Mouse (Mus musculus): Measurements from ENCODE around the gene Parp11. TPM values are rescaled to one million over a fixed set of nuclear protein-coding genes. Genes with fewer than 3 reads are reported as not detected.

Parp11 gene
- polyA plus RNA-seq, 1 experiment: 13.2 TPM

DNA sequence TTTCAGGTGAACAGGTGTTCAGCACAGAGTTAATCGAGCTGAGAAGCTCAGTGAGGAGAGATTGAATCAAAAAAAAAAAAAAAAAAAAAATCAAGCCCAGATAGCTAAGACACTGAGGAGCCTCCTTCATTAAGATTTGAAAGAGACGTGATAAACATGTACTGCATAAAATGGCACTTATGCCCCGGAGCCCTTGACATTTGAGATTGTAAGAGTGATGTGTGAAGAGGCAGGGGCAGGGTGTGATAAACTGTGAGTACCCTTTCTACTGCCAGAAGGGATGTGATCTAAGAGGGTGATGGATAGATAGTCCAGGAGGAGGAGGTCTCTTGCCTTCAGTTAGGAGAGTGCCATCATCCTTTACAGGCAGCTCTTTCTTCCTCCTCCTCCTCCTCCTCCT is 83.6 kb downstream of the Parp11 start:
- H3K4me3 ChIP-seq (ENCODE audit: extremely low read depth, insufficient read depth, insufficient read length): no peak overlapping the region
- H3K4me1 ChIP-seq (ENCODE audit: control insufficient read depth, insufficient read depth, insufficient read length): no peaks in the 10 kb centered on the region
- H3K27me3 ChIP-seq (ENCODE audit: control insufficient read depth, insufficient read depth, low read length): no peaks in the 10 kb centered on the region
- H3K36me3 ChIP-seq (ENCODE audit: control insufficient read depth, insufficient read depth, low read length): no peaks in the 10 kb centered on the region
- H3K27ac ChIP-seq (ENCODE audit: insufficient read depth, low read length): no peak overlapping the region
- WGBS: 46% methylated on average over 3 of the region's 3 CpGs
- no peak for DNase-seq (ENCODE audit: low read depth in 1 of 2, low spot score in 2 of 2)
- no peak for TF ChIP-seq POLR2A (IDR thresholded peaks at IDR 0.05; ENCODE audit: low read depth, low read length)
- TF ChIP-seq CTCF (IDR thresholded peaks at IDR 0.05; ENCODE audit: extremely low read depth, insufficient read depth, insufficient read length, insufficient replicate concordance): no peak

DNA sequence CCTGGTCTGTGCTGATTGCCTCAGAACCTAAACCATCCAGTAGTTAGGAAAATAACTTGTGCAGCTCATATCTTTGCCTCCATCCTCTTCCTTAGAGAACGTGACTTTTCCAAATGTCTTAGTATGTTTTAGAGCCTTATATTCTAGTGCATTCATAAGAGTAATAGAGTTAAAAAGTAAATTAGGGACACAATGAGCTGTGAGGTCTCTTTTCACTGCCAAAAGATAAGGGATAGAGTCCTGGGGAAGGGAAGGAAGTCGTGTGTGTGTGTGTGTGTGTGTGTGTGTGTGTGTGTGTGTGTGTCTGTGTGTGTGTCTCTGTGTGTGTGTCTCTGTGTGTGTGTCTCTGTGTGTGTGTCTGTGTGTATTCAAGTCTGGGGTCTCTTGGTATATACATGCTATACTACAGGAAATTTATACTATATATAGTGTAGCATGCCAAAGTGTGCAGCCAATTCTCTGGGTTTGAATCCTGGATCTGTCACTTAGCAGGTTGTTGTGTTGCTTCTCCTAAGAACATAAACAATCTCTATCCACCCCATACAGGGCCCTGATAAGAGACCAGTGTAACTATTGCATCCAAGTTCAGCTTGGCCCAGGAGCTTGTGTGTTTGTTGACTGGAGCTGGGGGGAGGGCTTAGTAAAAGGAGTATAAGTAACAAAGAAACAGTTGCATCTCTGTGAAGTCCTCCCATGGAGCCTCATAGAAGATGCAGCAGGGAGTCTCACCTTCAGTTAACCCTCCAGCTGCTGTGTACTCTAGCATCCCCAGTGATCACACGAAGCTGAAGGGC is 85.0 kb downstream of the Parp11 start:
- Histone ChIP-seq H3K27me3 (ENCODE audit: control insufficient read depth, insufficient read depth, low read length) (no peaks in the 10 kb centered on the region), H3K4me1 (ENCODE audit: control insufficient read depth, insufficient read depth, insufficient read length) (no peaks in the 10 kb centered on the region), H3K36me3 (ENCODE audit: control insufficient read depth, insufficient read depth, low read length) (no peaks in the 10 kb centered on the region), H3K27ac (ENCODE audit: insufficient read depth, low read length) (no peak overlapping the region; the same call in 1 of the 2 replicates), H3K4me3 (ENCODE audit: extremely low read depth, insufficient read depth, insufficient read length) (no peak overlapping the region)
- 62% methylated on average over 3 of the region's 3 CpGs for WGBS
- TF ChIP-seq CTCF (IDR thresholded peaks at IDR 0.05; ENCODE audit: extremely low read depth, insufficient read depth, insufficient read length, insufficient replicate concordance) (no peak), POLR2A (IDR thresholded peaks at IDR 0.05; ENCODE audit: low read depth, low read length) (no peak)
- DNase-seq (ENCODE audit: low read depth in 1 of 2, low spot score in 2 of 2): no peak

DNA sequence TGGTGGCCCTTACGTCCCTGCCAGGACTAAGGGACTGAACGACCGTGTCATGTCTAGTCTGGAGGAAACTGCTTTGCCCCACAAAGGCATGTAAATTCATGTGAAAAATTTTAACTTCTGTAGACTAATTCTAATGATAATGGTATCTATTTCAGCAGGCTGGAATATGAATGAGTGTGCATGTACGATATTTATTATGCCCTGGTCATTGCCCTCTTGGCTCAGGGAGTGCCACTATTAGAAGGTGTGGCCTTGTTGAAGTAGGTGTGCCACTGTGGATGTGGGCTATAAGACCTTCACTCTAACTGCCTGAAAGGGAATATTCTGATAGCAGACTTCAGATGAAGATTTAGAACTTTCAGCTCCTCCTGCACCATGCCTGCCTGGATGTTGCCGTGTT is 85.7 kb downstream of the Parp11 start:
- TF ChIP-seq POLR2A (IDR thresholded peaks at IDR 0.05; ENCODE audit: low read depth, low read length): no peak
- no peak for TF ChIP-seq CTCF (IDR thresholded peaks at IDR 0.05; ENCODE audit: extremely low read depth, insufficient read depth, insufficient read length, insufficient replicate concordance)

GRCm38 (mm10) chr6:127533766-127534165 is 87.1 kb downstream of the Parp11 start:
- DNase-seq (ENCODE audit: low read depth in 1 of 2, low spot score in 2 of 2): no peak
- no peak for TF ChIP-seq POLR2A (IDR thresholded peaks at IDR 0.05; ENCODE audit: low read depth, low read length)
- no peak for TF ChIP-seq CTCF (IDR thresholded peaks at IDR 0.05; ENCODE audit: extremely low read depth, insufficient read depth, insufficient read length, insufficient replicate concordance)
- WGBS: 92% methylated on average over 5 of the region's 5 CpGs
- Histone ChIP-seq H3K4me1 (ENCODE audit: control insufficient read depth, insufficient read depth, insufficient read length) (no peaks in the 10 kb centered on the region), H3K36me3 (ENCODE audit: control insufficient read depth, insufficient read depth, low read length) (no peaks in the 10 kb centered on the region), H3K27ac (ENCODE audit: insufficient read depth, low read length) (no peak overlapping the region), H3K4me3 (ENCODE audit: extremely low read depth, insufficient read depth, insufficient read length) (no peak overlapping the region), H3K27me3 (ENCODE audit: control insufficient read depth, insufficient read depth, low read length) (no peaks in the 10 kb centered on the region)

More for the DNA sequence above, 85.7 kb downstream of the Parp11 start:
- DNase-seq (ENCODE audit: low read depth in 1 of 2, low spot score in 2 of 2): no peak
- Histone ChIP-seq H3K27me3 (ENCODE audit: control insufficient read depth, insufficient read depth, low read length) (no peaks in the 10 kb centered on the region), H3K4me3 (ENCODE audit: extremely low read depth, insufficient read depth, insufficient read length) (no peak overlapping the region), H3K27ac (ENCODE audit: insufficient read depth, low read length) (no peak overlapping the region; the same call in 1 of the 2 replicates), H3K4me1 (ENCODE audit: control insufficient read depth, insufficient read depth, insufficient read length) (no peaks in the 10 kb centered on the region), H3K36me3 (ENCODE audit: control insufficient read depth, insufficient read depth, low read length) (no peaks in the 10 kb centered on the region)
- 90% methylated on average over 5 of the region's 5 CpGs for WGBS

- no peak overlapping the region for H3K27ac ChIP-seq (ENCODE audit: insufficient read depth, low read length)
- no peak for TF ChIP-seq POLR2A (IDR thresholded peaks at IDR 0.05; ENCODE audit: low read depth, low read length)
- H3K4me3 ChIP-seq (ENCODE audit: extremely low read depth, insufficient read depth, insufficient read length): no peak overlapping the region
- no peak for DNase-seq (ENCODE audit: low read depth in 1 of 2, low spot score in 2 of 2)
- H3K4me1 ChIP-seq (ENCODE audit: control insufficient read depth, insufficient read depth, insufficient read length): no peaks in the 10 kb centered on the region
- H3K27me3 ChIP-seq (ENCODE audit: control insufficient read depth, insufficient read depth, low read length): no peaks in the 10 kb centered on the region
- H3K36me3 ChIP-seq (ENCODE audit: control insufficient read depth, insufficient read depth, low read length): no peaks in the 10 kb centered on the region
- 80% methylated on average over 7 of the region's 7 CpGs for WGBS
Measured at GRCm38 (mm10) chr6:127537035-127537434, 90.4 kb downstream of the Parp11 start.

GRCm38 (mm10) chr6:127538118-127538517 is 91.5 kb downstream of the Parp11 start:
- H3K36me3 ChIP-seq (ENCODE audit: control insufficient read depth, insufficient read depth, low read length): no peaks in the 10 kb centered on the region
- 87% methylated on average over 2 of the region's 2 CpGs for WGBS
- no peaks in the 10 kb centered on the region for H3K4me1 ChIP-seq (ENCODE audit: control insufficient read depth, insufficient read depth, insufficient read length)
- no peak overlapping the region for H3K4me3 ChIP-seq (ENCODE audit: extremely low read depth, insufficient read depth, insufficient read length)
- no peaks in the 10 kb centered on the region for H3K27me3 ChIP-seq (ENCODE audit: control insufficient read depth, insufficient read depth, low read length)
- no peak for DNase-seq (ENCODE audit: low read depth in 1 of 2, low spot score in 2 of 2)
- TF ChIP-seq POLR2A (IDR thresholded peaks at IDR 0.05; ENCODE audit: low read depth, low read length) (no peak), CTCF (IDR thresholded peaks at IDR 0.05; ENCODE audit: extremely low read depth, insufficient read depth, insufficient read length, insufficient replicate concordance) (no peak)
- H3K27ac ChIP-seq (ENCODE audit: insufficient read depth, low read length): no peak overlapping the region

DNA sequence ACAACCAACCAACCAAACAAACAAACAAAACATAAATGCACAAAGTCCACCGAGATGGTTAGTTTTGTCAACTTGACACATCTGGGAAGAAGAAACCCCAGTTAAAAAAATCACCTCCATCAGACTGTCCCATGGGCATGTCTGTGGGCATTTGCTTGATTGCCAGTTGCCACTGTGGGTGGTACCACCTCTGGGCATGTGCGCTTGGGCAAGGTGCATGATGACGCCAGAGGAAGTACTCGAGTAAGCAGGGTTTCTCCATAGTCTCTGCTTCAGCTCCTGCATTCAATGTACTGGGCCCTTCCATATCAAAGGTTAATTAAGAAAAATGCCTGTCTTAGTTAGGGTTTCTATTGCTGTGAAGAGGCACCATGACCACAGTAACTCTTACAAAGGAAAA is 92.6 kb downstream of the Parp11 start:
- no peak for DNase-seq (ENCODE audit: low read depth in 1 of 2, low spot score in 2 of 2)
- H3K36me3 ChIP-seq (ENCODE audit: control insufficient read depth, insufficient read depth, low read length): no peaks in the 10 kb centered on the region
- H3K4me1 ChIP-seq (ENCODE audit: control insufficient read depth, insufficient read depth, insufficient read length): no peaks in the 10 kb centered on the region
- H3K27ac ChIP-seq (ENCODE audit: insufficient read depth, low read length): no peak overlapping the region
- 71% methylated on average over 4 of the region's 4 CpGs for WGBS
- TF ChIP-seq POLR2A (IDR thresholded peaks at IDR 0.05; ENCODE audit: low read depth, low read length) (no peak), CTCF (IDR thresholded peaks at IDR 0.05; ENCODE audit: extremely low read depth, insufficient read depth, insufficient read length, insufficient replicate concordance) (no peak)
- no peak overlapping the region for H3K4me3 ChIP-seq (ENCODE audit: extremely low read depth, insufficient read depth, insufficient read length)
- H3K27me3 ChIP-seq (ENCODE audit: control insufficient read depth, insufficient read depth, low read length): no peaks in the 10 kb centered on the region

Measured in spleen, adult 2 months (tissue).